ENCODE assay signal across 20 mouse cellular contexts in genomic region chr3:101112518-101112894, GRCm38 (mm10). TPM values are rescaled to one million over a fixed set of nuclear protein-coding genes. Genes with fewer than 3 reads are reported as not detected.
DNase-seq lines count a peak whose midpoint lies in the region; ATAC-seq and TF ChIP-seq lines count a peak whose summit lies in the region.
"Had no signal": no experiment of that assay in that cellular context is flagged by ENCODE, and none has a peak within 500 bp of the region (broad histone marks: within the 10 kb centered on the region; RNA-seq: fewer than 3 reads in every experiment).

No protein-coding gene starts in this region.

- no peaks in the 10 kb centered on the region for H3K9me3 ChIP-seq in forebrain, embryonic 14.5 days (replicated peaks; ENCODE audit: control insufficient read depth, low read length)
- no peaks in the 10 kb centered on the region for H3K9me3 ChIP-seq in forebrain, embryonic 11.5 days (ENCODE audit: control insufficient read depth, low read length)
- no peaks in the 10 kb centered on the region for H3K9me3 ChIP-seq in intestine, embryonic 14.5 days (ENCODE audit: control insufficient read depth, low read length)
- no peaks in the 10 kb centered on the region for H3K9me3 ChIP-seq in stomach, embryonic 16.5 days (replicated peaks; ENCODE audit: control insufficient read depth, low read length)
- H3K9me3 ChIP-seq: embryonic facial prominence, embryonic 12.5 days; heart, embryonic 15.5 days; hindbrain, embryonic 13.5 days had no signal

- peaks cover 6% of the 10 kb centered on the region for H3K79me2 ChIP-seq in myocyte (ENCODE audit: control insufficient read depth, insufficient read depth)

- no peak for TF ChIP-seq POLR2A in myocyte (IDR thresholded peaks at IDR 0.05; ENCODE audit: insufficient read length, low read depth)

- H3K4me3 ChIP-seq in forebrain, embryonic 14.5 days (ENCODE audit: low read depth, low read length): no peak overlapping the region
- no peak overlapping the region for H3K4me3 ChIP-seq in forebrain, embryonic 11.5 days (ENCODE audit: low read depth, low read length)
- H3K4me3 ChIP-seq in intestine, embryonic 14.5 days (ENCODE audit: low read depth, low read length): no peak overlapping the region
- no peak overlapping the region for H3K4me3 ChIP-seq in myocyte
- H3K4me3 ChIP-seq in stomach, embryonic 16.5 days (replicated peaks; ENCODE audit: low read length): no peak overlapping the region
- H3K4me3 ChIP-seq: embryonic facial prominence, embryonic 12.5 days; heart, adult 2 months; heart, embryonic 15.5 days; hindbrain, embryonic 13.5 days had no signal

- H3K9ac ChIP-seq in forebrain, embryonic 14.5 days (ENCODE audit: low read length): no peak overlapping the region
- H3K9ac ChIP-seq in forebrain, embryonic 11.5 days (ENCODE audit: low read length): no peak overlapping the region
- no peak overlapping the region for H3K9ac ChIP-seq in intestine, embryonic 14.5 days (ENCODE audit: low read length)
- no peak overlapping the region for H3K9ac ChIP-seq in stomach, embryonic 16.5 days (ENCODE audit: low read length)
- H3K9ac ChIP-seq: embryonic facial prominence, embryonic 12.5 days; heart, embryonic 15.5 days; hindbrain, embryonic 13.5 days had no signal

- H3K36me3 ChIP-seq in forebrain, embryonic 14.5 days (ENCODE audit: control insufficient read depth, insufficient read depth, low read length): no peaks in the 10 kb centered on the region
- no peaks in the 10 kb centered on the region for H3K36me3 ChIP-seq in forebrain, embryonic 11.5 days (ENCODE audit: control insufficient read depth, insufficient read depth, low read length)
- H3K36me3 ChIP-seq in intestine, embryonic 14.5 days (ENCODE audit: control insufficient read depth, insufficient read depth, low read length): no peaks in the 10 kb centered on the region
- no peaks in the 10 kb centered on the region for H3K36me3 ChIP-seq in myocyte (ENCODE audit: control insufficient read depth, insufficient read depth)
- no peaks in the 10 kb centered on the region for H3K36me3 ChIP-seq in stomach, embryonic 16.5 days (ENCODE audit: control insufficient read depth, insufficient read depth, low read length)
- H3K36me3 ChIP-seq: embryonic facial prominence, embryonic 12.5 days; heart, embryonic 15.5 days; hindbrain, embryonic 13.5 days had no signal

- no peak overlapping the region for H3K4me2 ChIP-seq in forebrain, embryonic 14.5 days (ENCODE audit: low read length)
- H3K4me2 ChIP-seq in forebrain, embryonic 11.5 days (ENCODE audit: low read depth, low read length, severe bottlenecking): no peak overlapping the region
- no peak overlapping the region for H3K4me2 ChIP-seq in intestine, embryonic 14.5 days (ENCODE audit: low read length)
- peak overlapping the region; percentile 26 for H3K4me2 ChIP-seq in myocyte (ENCODE audit: low read depth)
- no peak overlapping the region for H3K4me2 ChIP-seq in stomach, embryonic 16.5 days (ENCODE audit: low read depth, low read length)
- H3K4me2 ChIP-seq: embryonic facial prominence, embryonic 12.5 days; heart, embryonic 11.5 days; heart, embryonic 15.5 days; hindbrain, embryonic 13.5 days had no signal

- 72% methylated on average over 5 of the region's 5 CpGs for WGBS in forebrain, embryonic 14.5 days
- WGBS in forebrain, embryonic 11.5 days: 83% methylated on average over 5 of the region's 5 CpGs
- WGBS in intestine, embryonic 14.5 days: 85% methylated on average over 5 of the region's 5 CpGs
- 82% methylated on average over 5 of the region's 5 CpGs for WGBS in stomach, embryonic 16.5 days

- H3K27ac ChIP-seq in forebrain, embryonic 14.5 days (ENCODE audit: low read depth, low read length): no peak overlapping the region
- no peak overlapping the region for H3K27ac ChIP-seq in forebrain, embryonic 11.5 days (ENCODE audit: low read depth, low read length)
- peak overlapping the region; percentile 89; the same call in 1 of the 2 replicates for H3K27ac ChIP-seq in intestine, embryonic 14.5 days (ENCODE audit: low read depth)
- H3K27ac ChIP-seq in stomach, embryonic 16.5 days (ENCODE audit: low read length): peak overlapping the region; percentile 90
- H3K27ac ChIP-seq: heart, adult 2 months; heart, embryonic 15.5 days; hindbrain, embryonic 13.5 days; hindbrain, postnatal 0 days had no signal

- peaks cover 36% of the 10 kb centered on the region for H3K4me1 ChIP-seq in forebrain, embryonic 14.5 days (ENCODE audit: control insufficient read depth, insufficient read depth, low read length)
- H3K4me1 ChIP-seq in forebrain, embryonic 11.5 days (replicated peaks; ENCODE audit: control insufficient read depth, insufficient read depth, low read length): peaks cover 22% of the 10 kb centered on the region
- H3K4me1 ChIP-seq in intestine, embryonic 14.5 days (replicated peaks; ENCODE audit: control insufficient read depth, insufficient read depth, low read length): peaks cover 34% of the 10 kb centered on the region
- peaks cover 46% of the 10 kb centered on the region for H3K4me1 ChIP-seq in stomach, embryonic 16.5 days (ENCODE audit: control insufficient read depth, insufficient read depth, low read length)

- ATAC-seq in forebrain, embryonic 14.5 days: no peak
- ATAC-seq in forebrain, embryonic 11.5 days (replicated peaks; ENCODE audit: low FRiP score): no peak
- no peak for ATAC-seq in intestine, embryonic 14.5 days (replicated peaks; ENCODE audit: low FRiP score, low TSS enrichment, low read depth)
- no peak for ATAC-seq in stomach, embryonic 16.5 days (ENCODE audit: insufficient read depth, low FRiP score)
- ATAC-seq: forebrain, embryonic 16.5 days; hindbrain, postnatal 0 days had no signal

- DNase-seq in forebrain, embryonic 14.5 days (ENCODE audit: low spot score): peak; percentile 51
- no peak for DNase-seq in forebrain, embryonic 11.5 days (ENCODE audit: low spot score)
- DNase-seq in intestine, embryonic 14.5 days (ENCODE audit: low spot score): no peak
- DNase-seq in lung, postnatal 4 days: no peak
- DNase-seq in cerebellum, adult 8-10 months: no peak
- DNase-seq in kidney, postnatal 36 days: no peak
- DNase-seq: cerebellum, adult 11 months; cerebellum, adult 9-10 months; cerebellum, postnatal 25 days; gastrocnemius, postnatal 14 days; heart, adult 2 months; heart, postnatal 14 days had no signal

- H3K27me3 ChIP-seq in forebrain, embryonic 14.5 days (replicated peaks; ENCODE audit: control insufficient read depth, insufficient read depth, low read length): no peaks in the 10 kb centered on the region
- no peaks in the 10 kb centered on the region for H3K27me3 ChIP-seq in forebrain, embryonic 11.5 days (ENCODE audit: control insufficient read depth, insufficient read depth, low read length)
- H3K27me3 ChIP-seq in intestine, embryonic 14.5 days (replicated peaks; ENCODE audit: control insufficient read depth, insufficient read depth, low read length): no peaks in the 10 kb centered on the region
- H3K27me3 ChIP-seq in myocyte (ENCODE audit: control insufficient read depth, insufficient read depth, insufficient read length): no peaks in the 10 kb centered on the region
- H3K27me3 ChIP-seq in stomach, embryonic 16.5 days (ENCODE audit: control insufficient read depth, insufficient read depth, low read length): no peaks in the 10 kb centered on the region
- H3K27me3 ChIP-seq: embryonic facial prominence, embryonic 12.5 days; heart, embryonic 15.5 days had no signal

- no peak overlapping the region for H3ac ChIP-seq in myocyte (ENCODE audit: control insufficient read depth, insufficient read length)

TF ChIP-seq in myocyte, 11 proteins besides CTCF, POLR2A, EP300 and RAD21:
- TF ChIP-seq USF1 (IDR thresholded peaks at IDR 0.05; ENCODE audit: low read depth) (no peak), MYOG (IDR thresholded peaks at IDR 0.05; ENCODE audit: control insufficient read depth in 1 of 3, insufficient read depth in 1 of 3, insufficient read length in 2 of 3, low read depth in 2 of 3) (no peak), REST (IDR thresholded peaks at IDR 0.05; ENCODE audit: insufficient read depth, insufficient read length) (no peak), MYOD1 (IDR thresholded peaks at IDR 0.05; ENCODE audit: control insufficient read depth in 1 of 3, insufficient read length in 2 of 3, low read depth in 2 of 3) (no peak), TCF3 (IDR thresholded peaks at IDR 0.05; ENCODE audit: insufficient read length, low read depth) (no peak), CEBPB (IDR thresholded peaks at IDR 0.05; ENCODE audit: insufficient read depth, poor library complexity, severe bottlenecking) (no peak), MAX (IDR thresholded peaks at IDR 0.05; ENCODE audit: low read depth) (no peak), E2F4 (IDR thresholded peaks at IDR 0.05; ENCODE audit: insufficient read depth) (no peak), POLR2AphosphoS2 (IDR thresholded peaks at IDR 0.05; ENCODE audit: insufficient read length, low read depth) (no peak), TCF12 (IDR thresholded peaks at IDR 0.05; ENCODE audit: insufficient read depth, poor library complexity, severe bottlenecking) (no peak)
TF ChIP-seq in myocyte: peak in this region for 0.

RNA-seq across cellular contexts. Expression of gene Ptgfrn, which starts 2.4 kb away (rescaled TPM):
- polyA plus RNA-seq in forebrain, embryonic 14.5 days (2014; fragmentation: Nextera tagmentation; extraction: Ambion mirVana): 3.4 and 4.5 TPM in 2 replicates
- 5.1 and 5.3 TPM in 2 replicates for polyA plus RNA-seq in forebrain, embryonic 11.5 days (2014; fragmentation: Nextera tagmentation; extraction: Ambion mirVana)
- polyA plus RNA-seq in intestine, embryonic 14.5 days (2014; fragmentation: Nextera tagmentation; extraction: Ambion mirVana): 8.4 and 8.8 TPM in 2 replicates
- 62.8 TPM for polyA plus RNA-seq in myocyte (2012; fragmentation: generic; extraction: Trizol)
- 4.6 and 4.9 TPM in 2 replicates for polyA plus RNA-seq in stomach, embryonic 16.5 days (2015; fragmentation: Nextera tagmentation; extraction: Ambion mirVana)

Comparison
In these comparisons a context has a peak if more than half of its experiments do, and no peak if none do; other contexts are left out.
1. H3K27ac ChIP-seq: peak in intestine, embryonic 14.5 days (single experiment) and stomach, embryonic 16.5 days (single experiment); none in forebrain, embryonic 14.5 days (single experiment) and forebrain, embryonic 11.5 days (single experiment).